Mouse (Mus musculus) stomach, postnatal 0 days (tissue): Measurements from ENCODE around the gene Cyp2d10.

Source experiments
- CTCF ChIP-seq: IDR thresholded peaks from 2 replicates; pipeline ENCODE4 v1.5.1; 2016; ENCODE audit warnings: antibody characterized with exemption, low read depth, mild to moderate bottlenecking, moderate library complexity
- EP300 ChIP-seq: optimal IDR thresholded peaks from 2 replicates; pipeline ENCODE3; 2016; ENCODE audit warnings: antibody characterized with exemption

DNA sequence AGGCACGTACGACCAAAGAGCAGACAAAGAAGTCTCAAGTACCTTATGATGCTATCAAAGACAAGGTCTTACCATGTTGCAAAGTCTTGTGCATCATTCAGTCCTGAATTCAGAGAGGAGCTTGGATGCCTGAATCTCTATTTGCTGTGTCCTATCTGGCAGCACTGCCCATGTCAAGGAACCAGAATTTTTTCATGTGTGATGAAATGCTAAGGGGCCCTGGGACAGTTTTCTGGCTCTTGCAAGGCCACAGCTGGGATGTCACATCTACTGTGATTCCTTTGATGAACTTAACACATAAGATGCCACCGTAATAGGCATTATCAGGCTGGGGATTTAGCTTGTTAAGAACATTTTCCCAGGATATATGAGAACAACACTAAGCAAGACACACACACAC lies 28.0 kb upstream of the Cyp2d10 start:
- TF ChIP-seq CTCF: no peak
- TF ChIP-seq EP300: no peak
